Mouse (Mus musculus): ENCODE data around the gene Myo1b. TPM values are rescaled to one million over a fixed set of nuclear protein-coding genes. Genes with fewer than 3 reads are reported as not detected.

The Myo1b gene
- polyA plus RNA-seq, 1 experiment from 2014 or later: 38.3 TPM

DNA sequence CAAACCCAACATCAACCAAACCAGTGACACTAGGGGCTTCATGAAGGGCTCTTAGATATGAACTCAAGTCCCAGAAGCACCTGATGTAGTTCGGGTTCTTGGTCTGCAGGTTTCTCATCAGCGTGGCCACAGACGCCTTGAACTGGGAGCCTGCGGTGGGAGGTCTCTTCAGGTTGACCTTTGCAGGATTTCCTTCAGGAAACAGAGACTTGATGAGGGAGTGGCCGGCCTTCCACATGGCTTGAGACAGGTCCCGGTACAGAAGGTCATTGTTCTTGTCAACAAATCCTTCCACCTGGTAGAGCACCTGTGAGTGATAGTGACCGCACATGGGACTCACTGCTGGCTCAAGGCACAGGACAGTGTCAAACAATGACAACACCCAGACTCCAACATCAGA is 137.6 kb downstream of the Myo1b start:
- H3K36me3 ChIP-seq (ENCODE audit: control insufficient read depth, insufficient read depth, low read length): peaks cover 6% of the 10 kb centered on the region; the same call in 1 of the 2 replicates
- ATAC-seq (ENCODE audit: low FRiP score, low TSS enrichment): 0 out of 2 replicates have a peak, but pooled peaks have one; percentile 51
- TF ChIP-seq EP300 (optimal IDR thresholded peaks at IDR 0.05) (no peak), CTCF (IDR thresholded peaks at IDR 0.05; ENCODE audit: low read depth) (no peak)
- no peak overlapping the region for H3K9ac ChIP-seq (ENCODE audit: low read length)
- H3K9me3 ChIP-seq (ENCODE audit: control insufficient read depth, low read length): no peaks in the 10 kb centered on the region
- no peaks in the 10 kb centered on the region for H3K27me3 ChIP-seq (ENCODE audit: control insufficient read depth, insufficient read depth, low read length)
- WGBS: 80% methylated on average over 7 of the region's 7 CpGs
- no peaks in the 10 kb centered on the region for H3K4me1 ChIP-seq (replicated peaks; ENCODE audit: control insufficient read depth, insufficient read depth)
- no peak for DNase-seq (ENCODE audit: low spot score)
- no peak overlapping the region for H3K4me3 ChIP-seq (ENCODE audit: low read depth, low read length)
- no peak overlapping the region for H3K27ac ChIP-seq (replicated peaks)
- H3K4me2 ChIP-seq (replicated peaks; ENCODE audit: low read depth): no peak overlapping the region

DNA sequence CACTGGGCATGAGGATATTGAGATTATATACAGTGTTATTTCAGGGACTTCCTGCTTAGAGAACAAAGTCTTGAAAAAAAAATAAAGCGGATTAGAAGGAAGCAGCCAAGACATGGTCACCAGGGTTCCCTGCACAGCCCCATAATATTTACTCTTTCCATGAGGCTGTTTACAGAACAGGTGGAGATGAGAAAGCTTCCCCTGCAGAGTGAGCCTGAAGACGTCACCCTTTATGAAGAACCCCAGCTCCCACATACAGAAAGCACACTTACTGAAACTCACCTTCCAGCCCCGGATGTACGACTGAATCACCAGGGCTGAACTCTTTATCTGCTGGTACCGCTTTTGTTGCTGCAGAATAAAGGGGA is 145.4 kb downstream of the Myo1b start:
- Histone ChIP-seq H3K27ac (replicated peaks) (0 out of 2 replicates have a peak overlapping the region, but pooled peaks have one; percentile 30), H3K9ac (ENCODE audit: low read length) (no peak overlapping the region), H3K4me2 (replicated peaks; ENCODE audit: low read depth) (no peak overlapping the region), H3K4me3 (ENCODE audit: low read depth, low read length) (no peak overlapping the region), H3K9me3 (ENCODE audit: control insufficient read depth, low read length) (no peaks in the 10 kb centered on the region), H3K27me3 (ENCODE audit: control insufficient read depth, insufficient read depth, low read length) (no peaks in the 10 kb centered on the region), H3K4me1 (replicated peaks; ENCODE audit: control insufficient read depth, insufficient read depth) (no peaks in the 10 kb centered on the region), H3K36me3 (ENCODE audit: control insufficient read depth, insufficient read depth, low read length) (peaks cover 3% of the 10 kb centered on the region)
- ATAC-seq (ENCODE audit: low FRiP score, low TSS enrichment) (peak; percentile 96), DNase-seq (ENCODE audit: low spot score) (peak; percentile 27)
- TF ChIP-seq CTCF (IDR thresholded peaks at IDR 0.05; ENCODE audit: low read depth) (no peak), EP300 (optimal IDR thresholded peaks at IDR 0.05) (no peak)
- WGBS: 59% methylated on average over 5 of the region's 5 CpGs

DNA sequence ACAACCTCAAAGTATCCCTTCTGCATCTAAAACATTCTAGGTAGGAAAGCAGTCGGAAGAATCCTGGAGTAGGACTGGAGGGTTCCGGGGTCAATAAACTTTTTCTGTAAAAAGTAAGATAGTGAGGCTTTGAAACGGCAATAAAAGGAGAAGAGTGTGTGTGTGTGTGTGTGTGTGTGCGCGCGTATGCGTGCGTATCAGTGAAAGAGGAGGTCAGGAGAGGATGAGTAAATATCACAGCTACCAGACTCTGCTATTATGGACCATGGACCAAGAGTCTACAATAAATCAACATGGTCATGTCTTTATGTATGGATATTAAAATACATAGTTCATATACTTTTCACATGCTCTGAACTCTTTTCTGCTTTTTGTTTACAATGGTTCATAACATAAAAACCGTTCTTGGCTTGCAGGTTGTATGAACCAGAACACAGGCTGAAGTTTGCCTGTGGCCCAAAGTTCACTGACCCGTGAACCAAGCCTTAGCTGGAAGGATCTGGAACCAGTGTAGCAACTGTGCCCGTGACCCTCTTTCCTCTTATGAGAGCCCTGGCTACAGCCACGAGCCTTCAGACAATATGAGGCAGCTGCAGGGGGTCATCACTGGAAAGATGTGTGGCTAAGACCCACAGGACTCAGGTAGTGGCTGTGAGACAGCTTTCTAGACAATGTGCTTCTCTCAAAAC is 145.9 kb downstream of the Myo1b start:
- 0 out of 2 replicates have a peak overlapping the region, but pooled peaks have one; percentile 30 for H3K27ac ChIP-seq (replicated peaks)
- DNase-seq (ENCODE audit: low spot score) (no peak), ATAC-seq (ENCODE audit: low FRiP score, low TSS enrichment) (peak; percentile 51)
- no peaks in the 10 kb centered on the region for H3K4me1 ChIP-seq (replicated peaks; ENCODE audit: control insufficient read depth, insufficient read depth)
- H3K9me3 ChIP-seq (ENCODE audit: control insufficient read depth, low read length): no peaks in the 10 kb centered on the region
- WGBS: 84% methylated on average over 12 of the region's 12 CpGs
- no peak overlapping the region for H3K9ac ChIP-seq (ENCODE audit: low read length)
- no peaks in the 10 kb centered on the region for H3K27me3 ChIP-seq (ENCODE audit: control insufficient read depth, insufficient read depth, low read length)
- H3K36me3 ChIP-seq (ENCODE audit: control insufficient read depth, insufficient read depth, low read length): peaks cover 3% of the 10 kb centered on the region
- TF ChIP-seq CTCF (IDR thresholded peaks at IDR 0.05; ENCODE audit: low read depth) (no peak), EP300 (optimal IDR thresholded peaks at IDR 0.05) (no peak)
- no peak overlapping the region for H3K4me2 ChIP-seq (replicated peaks; ENCODE audit: low read depth)
- no peak overlapping the region for H3K4me3 ChIP-seq (ENCODE audit: low read depth, low read length)

DNA sequence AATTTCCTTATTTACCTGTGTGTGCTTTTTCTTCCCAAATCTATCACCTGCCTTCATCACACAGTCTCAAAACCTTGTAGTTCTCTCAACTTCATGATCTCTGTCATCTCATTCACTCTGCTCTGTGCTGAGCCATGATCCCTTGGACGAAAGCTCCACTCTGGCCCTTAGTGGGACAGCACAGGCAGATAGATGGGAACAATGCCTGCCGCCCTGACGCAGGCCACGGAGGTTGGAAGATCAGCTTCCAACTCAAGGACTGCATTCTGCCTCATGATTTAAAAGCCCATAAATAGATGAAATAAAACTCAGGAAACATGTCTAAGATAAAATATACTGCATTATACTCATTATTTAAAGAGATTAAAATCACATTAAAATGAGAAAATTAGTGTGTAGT is 149.6 kb downstream of the Myo1b start:
- 90% methylated on average over 4 of the region's 4 CpGs for WGBS
- H3K36me3 ChIP-seq (ENCODE audit: control insufficient read depth, insufficient read depth, low read length): peaks cover 5% of the 10 kb centered on the region; the same call in 1 of the 2 replicates
- no peak for DNase-seq (ENCODE audit: low spot score)

DNA sequence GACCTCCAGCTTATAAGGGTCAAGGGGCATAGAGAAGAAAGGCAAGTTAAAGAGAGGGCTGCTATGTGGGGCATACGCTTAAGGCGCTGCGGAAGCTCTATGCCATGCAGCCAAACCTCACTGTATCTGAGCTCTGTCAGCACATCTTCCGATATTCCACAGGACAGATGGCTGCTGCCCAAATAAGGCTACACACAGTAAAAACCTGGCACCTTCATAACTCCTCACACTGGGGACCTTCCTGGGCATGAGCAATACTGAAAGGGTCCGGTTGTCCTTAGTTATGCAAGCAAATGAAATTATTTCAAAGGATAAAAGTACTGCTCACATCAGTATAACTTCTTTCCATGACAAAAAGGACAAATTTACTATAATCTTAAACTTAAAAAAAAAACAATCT is 150.7 kb downstream of the Myo1b start:
- Histone ChIP-seq H3K27ac (replicated peaks) (no peak overlapping the region), H3K4me2 (replicated peaks; ENCODE audit: low read depth) (no peak overlapping the region), H3K4me3 (ENCODE audit: low read depth, low read length) (no peak overlapping the region), H3K27me3 (ENCODE audit: control insufficient read depth, insufficient read depth, low read length) (no peaks in the 10 kb centered on the region), H3K4me1 (replicated peaks; ENCODE audit: control insufficient read depth, insufficient read depth) (no peaks in the 10 kb centered on the region), H3K9me3 (ENCODE audit: control insufficient read depth, low read length) (no peaks in the 10 kb centered on the region), H3K36me3 (ENCODE audit: control insufficient read depth, insufficient read depth, low read length) (peaks cover 5% of the 10 kb centered on the region; the same call in 1 of the 2 replicates), H3K9ac (ENCODE audit: low read length) (no peak overlapping the region)
- DNase-seq (ENCODE audit: low spot score): no peak
- TF ChIP-seq CTCF (IDR thresholded peaks at IDR 0.05; ENCODE audit: low read depth) (no peak), EP300 (optimal IDR thresholded peaks at IDR 0.05) (no peak)
- no peak for ATAC-seq (ENCODE audit: low FRiP score, low TSS enrichment)
- WGBS: 75% methylated on average over 5 of the region's 5 CpGs

More for the DNA sequence above, 149.6 kb downstream of the Myo1b start:
- TF ChIP-seq CTCF (IDR thresholded peaks at IDR 0.05; ENCODE audit: low read depth) (no peak), EP300 (optimal IDR thresholded peaks at IDR 0.05) (no peak)
- H3K27me3 ChIP-seq (ENCODE audit: control insufficient read depth, insufficient read depth, low read length): no peaks in the 10 kb centered on the region
- no peak overlapping the region for H3K4me3 ChIP-seq (ENCODE audit: low read depth, low read length)
- no peak overlapping the region for H3K9ac ChIP-seq (ENCODE audit: low read length)
- no peaks in the 10 kb centered on the region for H3K4me1 ChIP-seq (replicated peaks; ENCODE audit: control insufficient read depth, insufficient read depth)
- ATAC-seq (ENCODE audit: low FRiP score, low TSS enrichment): no peak
- no peak overlapping the region for H3K4me2 ChIP-seq (replicated peaks; ENCODE audit: low read depth)
- H3K27ac ChIP-seq (replicated peaks): no peak overlapping the region
- no peaks in the 10 kb centered on the region for H3K9me3 ChIP-seq (ENCODE audit: control insufficient read depth, low read length)

DNA sequence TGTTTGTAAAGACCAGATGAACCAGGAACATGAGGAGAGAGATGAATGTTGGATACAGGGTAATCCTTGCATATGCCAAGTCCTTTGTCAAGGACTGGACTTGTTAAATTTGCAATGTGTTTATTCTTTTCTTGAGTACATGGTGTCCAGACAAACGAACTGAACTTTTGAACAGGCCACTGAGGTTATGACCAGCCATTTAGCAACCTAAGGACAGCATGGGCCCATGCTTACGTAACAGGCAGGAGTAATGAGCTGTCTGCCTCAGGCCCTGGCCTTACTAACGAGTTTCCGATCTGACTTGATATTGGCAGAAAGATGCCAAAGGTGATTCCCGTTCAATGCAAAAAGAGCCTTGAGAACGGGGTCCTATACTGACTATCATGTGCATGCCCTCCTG is 156.2 kb downstream of the Myo1b start:
- no peak for ATAC-seq (ENCODE audit: low FRiP score, low TSS enrichment)
- peaks cover 10% of the 10 kb centered on the region; the same call in 1 of the 2 replicates for H3K36me3 ChIP-seq (ENCODE audit: control insufficient read depth, insufficient read depth, low read length)
- no peaks in the 10 kb centered on the region for H3K4me1 ChIP-seq (replicated peaks; ENCODE audit: control insufficient read depth, insufficient read depth)
- no peak for DNase-seq (ENCODE audit: low spot score)
- no peak overlapping the region for H3K4me2 ChIP-seq (replicated peaks; ENCODE audit: low read depth)
- 82% methylated on average over 6 of the region's 6 CpGs for WGBS
- H3K27ac ChIP-seq (replicated peaks): no peak overlapping the region
- no peak overlapping the region for H3K4me3 ChIP-seq (ENCODE audit: low read depth, low read length)
- H3K9ac ChIP-seq (ENCODE audit: low read length): no peak overlapping the region
- no peaks in the 10 kb centered on the region for H3K27me3 ChIP-seq (ENCODE audit: control insufficient read depth, insufficient read depth, low read length)
- no peak for TF ChIP-seq EP300 (optimal IDR thresholded peaks at IDR 0.05)
- no peak for TF ChIP-seq CTCF (IDR thresholded peaks at IDR 0.05; ENCODE audit: low read depth)
- no peaks in the 10 kb centered on the region for H3K9me3 ChIP-seq (ENCODE audit: control insufficient read depth, low read length)
